11 mouse cellular contexts compared by ENCODE assay signal in genomic region chr3:86056678-86057077, GRCm38 (mm10). TPM values are rescaled to one million over a fixed set of nuclear protein-coding genes. Genes with fewer than 3 reads are reported as not detected.
DNase-seq lines count a peak whose midpoint lies in the region; ATAC-seq lines count a peak whose summit lies in the region.
"Had no signal": no experiment of that assay in that cellular context is flagged by ENCODE, and none has a peak within 500 bp of the region (broad histone marks: within the 10 kb centered on the region; RNA-seq: fewer than 3 reads in every experiment).

No protein-coding gene starts in this region.

- no peaks in the 10 kb centered on the region for H3K4me1 ChIP-seq in hindbrain, embryonic 15.5 days (replicated peaks)
- no peaks in the 10 kb centered on the region; the same call in 1 of the 2 replicates for H3K4me1 ChIP-seq in hindbrain, embryonic 10.5 days (replicated peaks)
- peaks cover 13% of the 10 kb centered on the region for H3K4me1 ChIP-seq in embryonic facial prominence, embryonic 10.5 days

- ATAC-seq in hindbrain, embryonic 15.5 days (ENCODE audit: low FRiP score, low read depth) = no peak

- no peaks in the 10 kb centered on the region for H3K36me3 ChIP-seq in hindbrain, embryonic 15.5 days
- H3K36me3 ChIP-seq in hindbrain, embryonic 10.5 days = no peaks in the 10 kb centered on the region
- no peaks in the 10 kb centered on the region for H3K36me3 ChIP-seq in embryonic facial prominence, embryonic 10.5 days (replicated peaks)

- no peak overlapping the region for H3K4me2 ChIP-seq in hindbrain, embryonic 15.5 days

- H3K27ac ChIP-seq in hindbrain, embryonic 15.5 days (replicated peaks) = 0 out of 2 replicates have a peak overlapping the region, but pooled peaks have one; percentile 20
- H3K27ac ChIP-seq in hindbrain, embryonic 10.5 days = no peak overlapping the region
- H3K27ac ChIP-seq in embryonic facial prominence, embryonic 10.5 days (replicated peaks) = 0 out of 2 replicates have a peak overlapping the region, but pooled peaks have one; percentile 15

- H3K9ac ChIP-seq in hindbrain, embryonic 15.5 days = no peak overlapping the region

- WGBS in hindbrain, embryonic 15.5 days = 68% methylated on average over 4 of the region's 4 CpGs
- WGBS in hindbrain, embryonic 10.5 days = 80% methylated on average over 4 of the region's 4 CpGs
- 80% methylated on average over 4 of the region's 4 CpGs for WGBS in embryonic facial prominence, embryonic 10.5 days

- no peak for DNase-seq in hindbrain, embryonic 10.5 days (ENCODE audit: low spot score)
- no peak for DNase-seq in embryonic facial prominence, embryonic 10.5 days (ENCODE audit: low spot score)
- DNase-seq in heart, postnatal 4 days = peak; percentile 54
- DNase-seq in lung, postnatal 14 days = peak; percentile 58
- no peak for DNase-seq in layer of hippocampus, postnatal 14 days (ENCODE audit: low spot score in 2 of 2)
- DNase-seq in cerebellum, adult 9-11 months = no peak
- no peak for DNase-seq in cerebellum, adult 11-12 months

- H3K9me3 ChIP-seq in hindbrain, embryonic 15.5 days = no peaks in the 10 kb centered on the region
- H3K9me3 ChIP-seq in hindbrain, embryonic 10.5 days = no peaks in the 10 kb centered on the region
- H3K9me3 ChIP-seq in embryonic facial prominence, embryonic 10.5 days = no peaks in the 10 kb centered on the region

- no peak overlapping the region for H3K4me3 ChIP-seq in hindbrain, embryonic 15.5 days
- H3K4me3 ChIP-seq in hindbrain, embryonic 10.5 days = no peak overlapping the region
- H3K4me3 ChIP-seq in embryonic facial prominence, embryonic 10.5 days = no peak overlapping the region

- H3K27me3 ChIP-seq in hindbrain, embryonic 15.5 days = no peaks in the 10 kb centered on the region
- no peaks in the 10 kb centered on the region for H3K27me3 ChIP-seq in hindbrain, embryonic 10.5 days (ENCODE audit: insufficient read depth, poor library complexity, severe bottlenecking)
- H3K27me3 ChIP-seq in embryonic facial prominence, embryonic 10.5 days (replicated peaks; ENCODE audit: low read depth, poor library complexity, severe bottlenecking) = no peaks in the 10 kb centered on the region

RNA-seq across cellular contexts. Expression of gene Prss48, which starts 54.4 kb away (rescaled TPM):
- not detected in 2 replicates for polyA plus RNA-seq in hindbrain, embryonic 15.5 days (2015; fragmentation: Nextera tagmentation; extraction: Ambion mirVana)
- polyA plus RNA-seq in hindbrain, embryonic 10.5 days (2016; fragmentation: Nextera tagmentation; extraction: Ambion mirVana) = not detected in 2 replicates
- polyA plus RNA-seq in embryonic facial prominence, embryonic 10.5 days (2016; fragmentation: Nextera tagmentation; extraction: Ambion mirVana) = 0.16 TPM in 1 of 2 replicates, not detected in the other
- total RNA-seq in heart, postnatal 4 days (2021) = not detected
- not detected for total RNA-seq in layer of hippocampus, postnatal 14 days (2021)
- polyA plus RNA-seq: limb, embryonic 14.5 days; neural tube, embryonic 11.5 days; stomach, embryonic 16.5 days had no signal

Comparison
In these comparisons a context has a peak if more than half of its experiments do, and no peak if none do; other contexts are left out.
1. DNase-seq: peak in heart, postnatal 4 days (single experiment) and lung, postnatal 14 days (single experiment); none in hindbrain, embryonic 10.5 days (single experiment), embryonic facial prominence, embryonic 10.5 days (single experiment), layer of hippocampus, postnatal 14 days (0 of 2), cerebellum, adult 9-11 months (single experiment) and cerebellum, adult 11-12 months (single experiment).